Mouse (Mus musculus) liver, postnatal 0 days (tissue): ENCODE data around the gene Olfr195.

Experiments
- CTCF ChIP-seq: sonication (generic); IDR thresholded peaks from 2 replicates; pipeline ENCODE4 v1.5.1; 2016; ENCODE audit warnings: antibody characterized with exemption, low read depth
- EP300 ChIP-seq: IDR thresholded peaks from 2 replicates; pipeline ENCODE4 v1.6.1; 2016; ENCODE audit warnings: antibody characterized with exemption, low read depth, mild to moderate bottlenecking

DNA sequence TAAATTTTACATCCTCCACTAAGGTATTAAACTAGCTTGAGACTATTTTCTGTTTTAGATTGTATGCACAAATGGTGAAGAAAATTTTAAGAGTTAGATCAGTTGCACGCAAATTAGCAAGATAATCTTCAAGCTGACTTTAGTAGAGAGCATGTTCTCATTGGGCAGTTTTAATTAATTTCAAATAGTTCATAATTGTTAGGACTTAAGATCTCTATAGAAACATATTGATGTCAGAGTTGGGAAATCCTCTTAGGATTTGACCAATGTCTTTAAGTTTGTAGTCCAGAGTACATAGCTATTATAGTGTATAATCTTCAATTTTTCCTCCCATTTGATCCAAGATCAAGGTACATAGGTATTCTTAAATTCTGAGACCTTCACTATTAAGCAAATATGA is at the start of gene Olfr195:
- TF ChIP-seq CTCF (no peak), EP300 (no peak)
